Mouse (Mus musculus): ENCODE results near the gene Igsf9.

The Igsf9 gene

DNA sequence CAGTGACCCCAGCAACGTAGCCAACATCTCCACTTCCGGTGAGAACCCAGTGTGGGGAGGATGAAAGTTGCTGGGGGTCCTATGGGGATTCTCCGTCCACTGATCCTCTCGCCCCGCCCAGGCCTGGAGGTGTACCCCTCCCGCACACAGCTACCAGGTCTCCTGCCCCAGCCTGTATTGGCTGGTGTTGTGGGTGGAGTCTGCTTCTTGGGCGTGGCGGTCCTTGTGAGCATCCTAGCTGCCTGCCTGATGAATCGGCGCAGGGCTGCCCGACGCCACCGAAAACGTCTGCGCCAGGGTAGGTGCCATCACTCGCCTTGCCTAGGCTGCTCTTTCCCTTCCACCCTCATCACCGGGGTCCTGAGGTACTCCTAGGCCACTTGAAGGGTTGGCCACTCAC, 14.4 kb downstream of the Igsf9 start:
- no peak for DNase-seq (ENCODE audit: low read depth, low spot score)

- DNase-seq (ENCODE audit: low read depth, low spot score): no peak
These were observed 15.8 kb downstream of the Igsf9 start for GRCm38 (mm10) chr1:172497428-172497827.

DNA sequence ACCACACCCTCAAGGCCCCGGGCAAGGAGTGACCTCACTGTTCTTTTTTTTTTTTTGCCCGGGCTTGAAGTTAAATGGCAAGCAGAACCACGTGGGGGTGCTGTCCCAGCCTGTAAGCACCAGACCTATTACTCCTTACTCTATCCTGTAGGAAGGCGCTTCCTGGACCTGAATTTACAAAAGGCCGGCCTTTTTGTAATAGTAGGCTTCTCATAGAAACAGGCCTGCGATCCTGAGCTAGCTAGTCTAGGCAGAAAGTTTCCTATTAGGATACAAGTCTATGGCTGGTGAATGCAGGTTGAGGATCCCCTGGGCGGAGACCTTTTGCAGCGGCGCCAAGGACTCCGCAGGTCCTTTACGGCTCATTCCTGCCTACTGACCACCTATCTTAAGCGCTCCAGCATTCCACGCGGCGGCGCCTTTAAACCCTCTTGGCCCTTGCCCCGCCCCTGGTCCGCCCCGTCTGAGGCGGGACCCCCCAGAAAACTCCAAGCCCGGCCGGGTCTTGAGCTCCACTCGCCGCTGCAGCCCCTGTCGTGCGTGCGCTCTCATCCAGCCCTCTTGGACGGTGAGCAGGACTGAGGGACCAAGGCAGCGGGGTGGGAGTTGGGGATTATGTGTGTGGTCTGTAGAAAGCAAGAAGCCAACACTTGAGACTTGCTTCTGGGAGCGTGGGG, 18.3 kb downstream of the Igsf9 start, which contains the start of gene Tagln2:
Gene Tagln2, plus strand, starts transcription at position 283 of the 677 bp plus-strand sequence.
- DNase-seq (ENCODE audit: low read depth, low spot score): peak; percentile 68

GRCm38 (mm10) chr1:172500451-172501370, 19.1 kb downstream of the Igsf9 start:
- DNase-seq (ENCODE audit: low read depth, low spot score): peak; percentile 80

- peak; percentile 91 for DNase-seq (ENCODE audit: low read depth, low spot score)
These were observed 20.0 kb downstream of the Igsf9 start for GRCm38 (mm10) chr1:172501371-172502144.

GRCm38 (mm10) chr1:172502145-172503110, 20.8 kb downstream of the Igsf9 start:
- DNase-seq (ENCODE audit: low read depth, low spot score): peak; percentile 36

DNA sequence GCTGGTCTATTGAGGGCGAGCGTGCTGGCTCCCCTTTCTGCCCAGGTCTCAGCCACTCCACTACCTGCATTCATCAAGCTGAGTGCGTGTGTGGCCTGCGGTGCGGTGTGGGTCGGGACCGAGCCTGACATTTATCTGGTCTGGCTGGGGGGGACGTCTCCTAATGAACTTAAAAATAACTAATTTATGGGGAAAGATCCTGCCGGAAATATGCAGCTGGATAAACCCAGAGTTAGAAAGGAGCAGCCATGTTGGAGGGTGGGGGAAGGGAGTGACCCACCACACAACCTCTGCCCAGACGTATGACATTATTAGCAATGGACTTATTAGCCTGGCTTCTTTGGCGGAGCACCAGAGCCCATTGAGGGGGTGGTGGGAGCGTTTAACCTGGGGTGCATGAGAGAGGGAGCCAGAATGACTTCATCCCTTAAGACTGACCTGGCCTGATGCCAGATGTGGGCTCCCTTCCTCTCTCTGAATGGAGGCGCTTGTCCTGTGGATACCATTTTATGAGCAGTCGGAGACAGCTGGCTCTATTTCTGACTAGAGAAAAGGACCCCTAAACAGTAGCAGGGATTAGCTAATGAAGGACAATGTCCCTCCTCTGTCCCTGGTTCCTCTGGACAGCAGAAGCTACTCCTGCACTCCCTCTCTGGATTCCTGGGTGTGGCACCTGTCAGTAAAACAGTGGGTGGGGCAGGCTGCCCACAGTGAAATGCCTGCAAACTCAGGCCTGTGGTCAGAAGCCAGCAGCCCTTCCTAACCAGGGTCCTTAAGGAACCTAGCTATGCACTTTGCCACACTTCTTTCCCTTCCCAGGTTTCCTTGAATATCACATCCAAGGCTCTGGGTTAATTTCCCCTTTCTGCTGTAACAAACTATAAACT, 21.8 kb downstream of the Igsf9 start:
- no peak for DNase-seq (ENCODE audit: low read depth, low spot score)

DNA sequence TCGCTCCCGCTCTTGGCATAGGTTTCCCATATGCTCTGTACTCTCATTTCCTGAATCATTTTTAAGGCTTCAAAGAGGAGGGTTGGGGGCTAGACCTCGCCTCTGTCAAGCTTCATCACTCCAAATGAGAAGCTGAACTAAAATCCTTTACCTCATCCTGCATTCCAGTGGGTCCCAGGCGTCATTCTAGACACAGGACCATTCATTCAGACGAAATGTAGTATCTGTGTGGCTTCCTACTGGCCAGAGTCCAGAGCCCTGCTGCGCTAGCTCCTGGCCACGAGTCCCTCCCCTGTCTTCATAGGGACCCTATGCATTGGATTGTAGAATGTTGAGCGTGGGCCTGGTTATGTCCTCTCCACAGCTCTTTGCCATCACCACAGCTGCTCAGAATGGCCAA, 23.2 kb downstream of the Igsf9 start:
- no peak for DNase-seq (ENCODE audit: low read depth, low spot score)

DNA sequence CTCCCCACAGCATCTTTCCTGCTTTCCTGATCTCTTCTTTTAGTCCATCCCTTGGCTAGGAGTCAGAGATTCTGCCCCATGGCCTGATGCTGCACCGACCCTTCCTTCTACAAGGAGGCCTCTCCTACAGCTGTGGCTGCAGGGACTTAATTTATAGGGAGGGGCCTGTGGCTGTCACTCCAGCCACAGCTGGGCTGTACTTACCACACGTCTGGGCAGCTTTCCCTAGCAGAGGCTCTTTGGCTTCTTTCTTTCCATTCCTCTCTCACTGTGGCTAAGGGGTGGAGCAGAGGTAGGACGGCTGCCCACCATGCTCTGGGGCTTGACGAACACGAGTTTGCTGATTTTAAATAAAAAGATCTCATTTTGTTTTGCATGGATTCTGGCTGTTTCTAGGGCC, 25.4 kb downstream of the Igsf9 start:
- no peak for DNase-seq (ENCODE audit: low read depth, low spot score)

DNA sequence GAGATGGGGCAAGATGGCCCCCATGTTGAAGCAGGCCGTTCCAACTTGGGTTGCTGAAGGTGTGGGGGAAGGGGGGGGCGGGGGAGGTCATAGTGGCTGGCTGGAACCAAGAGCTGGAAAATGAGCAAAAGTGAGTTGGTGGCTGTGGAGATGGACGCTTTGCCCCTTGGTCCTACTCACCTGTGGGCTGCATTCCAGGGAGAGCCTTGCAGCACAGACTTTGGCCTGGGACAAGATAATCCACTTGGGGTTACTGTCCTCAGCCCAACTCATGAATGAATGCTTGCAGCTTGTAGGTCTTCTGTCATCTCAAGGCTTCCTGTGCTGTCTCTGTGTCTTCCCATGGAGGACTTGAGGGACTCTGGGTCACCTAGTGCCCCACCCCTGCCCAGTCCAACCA, 26.1 kb downstream of the Igsf9 start:
- DNase-seq (ENCODE audit: low read depth, low spot score): no peak

- DNase-seq (ENCODE audit: low read depth, low spot score): no peak
These were observed 26.6 kb downstream of the Igsf9 start for GRCm38 (mm10) chr1:172508172-172508571.

DNA sequence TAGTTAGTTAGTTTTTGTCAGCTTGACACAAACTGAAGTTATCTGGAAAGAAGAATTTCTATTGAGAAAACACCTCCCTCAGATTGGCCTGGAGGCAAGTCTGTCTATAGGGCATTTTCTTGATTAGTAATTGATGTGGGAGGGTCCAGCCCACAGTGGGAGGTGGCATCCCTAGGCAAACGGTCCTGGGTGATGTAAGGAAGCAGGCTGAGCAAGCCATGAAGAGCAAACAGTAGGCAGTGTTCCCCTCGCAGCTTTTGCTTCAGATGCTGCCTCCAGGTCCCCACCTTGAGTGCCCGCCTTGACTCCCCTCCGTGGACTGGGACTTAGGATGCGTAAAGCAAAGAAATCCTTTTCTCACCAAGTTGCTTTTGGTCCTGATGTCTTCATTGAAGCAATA, 27.6 kb downstream of the Igsf9 start:
- DNase-seq (ENCODE audit: low read depth, low spot score): no peak

- no peak for DNase-seq (ENCODE audit: low read depth, low spot score)
These were observed 28.4 kb downstream of the Igsf9 start for GRCm38 (mm10) chr1:172509983-172510382.

- no peak for DNase-seq (ENCODE audit: low read depth, low spot score)
These were observed 28.9 kb downstream of the Igsf9 start for GRCm38 (mm10) chr1:172510421-172510972.

DNA sequence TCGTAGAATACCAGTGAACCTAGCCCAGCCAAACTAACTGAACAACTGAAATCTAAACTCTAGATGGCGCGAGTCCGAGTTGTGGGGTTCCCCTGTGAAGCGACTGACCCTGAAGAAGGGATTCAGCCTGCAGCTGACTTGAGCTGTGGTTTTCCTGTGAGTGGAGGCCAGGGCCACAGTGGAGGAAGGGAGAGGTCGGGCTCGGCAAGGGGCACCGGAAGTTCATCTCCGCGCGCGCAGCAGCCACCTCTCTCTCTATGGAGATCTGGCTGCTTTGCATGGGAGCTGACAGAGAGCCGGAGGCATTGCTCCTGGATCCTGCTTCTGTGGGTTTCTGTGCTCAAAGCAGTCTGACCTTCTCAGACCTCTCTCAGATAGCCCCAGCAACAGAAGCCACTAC, 31.4 kb downstream of the Igsf9 start:
- peak; percentile 80 for DNase-seq (ENCODE audit: low read depth, low spot score)

DNA sequence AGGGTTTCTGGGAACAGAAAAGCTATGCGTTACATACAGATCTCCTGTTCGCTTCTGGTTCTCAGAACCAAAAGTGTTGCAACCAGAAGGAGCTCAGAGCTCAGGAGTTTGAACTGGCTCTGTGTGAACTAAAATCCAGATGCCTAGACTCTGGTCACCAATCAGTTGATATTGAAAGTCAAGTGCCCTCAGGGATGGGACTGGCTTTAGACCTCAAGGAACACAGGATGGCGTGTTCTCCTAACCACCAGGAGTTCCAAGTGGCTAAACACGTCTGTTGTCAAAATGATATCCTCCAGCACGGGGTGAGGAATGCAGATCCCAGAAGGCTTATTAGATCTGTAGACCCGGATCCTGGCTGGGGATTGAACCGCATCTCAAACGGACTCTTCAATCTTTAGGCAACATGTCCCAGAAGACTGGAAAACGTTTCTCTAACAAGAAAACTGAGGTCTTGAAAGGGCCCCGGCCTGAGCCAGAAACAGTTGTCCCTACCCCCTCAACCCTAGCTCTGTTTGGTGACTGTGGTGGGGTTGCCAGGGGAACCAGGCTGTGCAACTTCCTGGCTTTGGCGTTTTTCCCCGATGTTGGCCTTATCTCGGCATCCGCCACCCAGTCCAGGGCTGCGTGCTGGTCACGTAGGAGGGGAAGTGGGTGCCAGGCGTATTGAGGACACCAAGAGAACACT, 32.1 kb downstream of the Igsf9 start:
- DNase-seq (ENCODE audit: low read depth, low spot score): peak; percentile 89

DNA sequence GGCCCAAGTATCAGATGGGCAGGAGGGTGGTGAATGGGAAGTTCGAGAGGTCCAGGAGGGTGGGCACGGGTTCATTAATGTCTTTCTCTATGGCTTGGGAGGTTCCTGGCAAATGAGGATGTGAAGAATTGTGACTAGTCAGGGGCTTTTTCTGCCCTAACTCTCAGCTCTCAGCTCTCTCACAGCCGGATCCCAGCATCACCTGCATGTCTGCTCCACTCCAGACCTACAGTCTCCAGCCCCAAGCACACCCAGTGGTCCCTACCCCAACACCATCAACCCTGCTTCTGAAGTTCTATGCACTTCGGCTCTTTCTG, 32.6 kb downstream of the Igsf9 start:
- no peak for DNase-seq (ENCODE audit: low read depth, low spot score)

DNA sequence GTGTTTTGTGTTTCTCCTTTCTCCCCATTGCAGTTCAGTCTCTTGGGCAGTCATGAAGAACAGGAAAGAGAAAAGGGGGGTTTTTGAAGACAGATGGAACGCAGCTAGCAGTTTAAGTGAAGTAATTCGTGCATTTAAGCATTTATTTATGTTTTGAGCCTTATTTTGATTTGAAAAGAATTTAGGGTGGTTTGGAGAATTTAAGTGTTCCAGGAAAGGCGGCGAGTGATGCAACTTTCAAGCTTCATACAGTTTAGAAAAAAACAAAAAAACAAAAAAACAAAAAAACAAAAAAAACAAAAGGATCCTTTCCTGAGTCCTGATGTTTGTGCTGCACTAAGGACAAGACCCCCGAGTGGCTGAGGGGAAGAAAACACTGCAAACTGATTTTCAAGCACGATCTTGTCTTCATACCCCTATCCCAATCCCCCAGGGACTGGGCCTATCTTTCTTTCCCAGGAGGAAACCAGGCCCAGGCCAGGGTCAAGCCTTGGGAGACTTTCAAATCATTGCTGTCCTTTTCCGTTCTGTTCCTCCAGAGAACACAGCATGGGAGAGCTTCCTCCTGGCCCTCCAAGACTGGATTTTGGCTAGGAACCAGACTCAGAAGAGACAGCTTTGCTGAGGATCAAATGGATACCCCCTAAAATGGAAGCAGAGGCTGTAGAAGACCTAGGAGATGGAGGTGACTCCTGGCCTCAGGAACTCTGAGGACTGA, 33.1 kb downstream of the Igsf9 start:
- DNase-seq (ENCODE audit: low read depth, low spot score): no peak
